Mouse (Mus musculus): ENCODE measurements around the gene Crip3. TPM values are rescaled to one million over a fixed set of nuclear protein-coding genes. Genes with fewer than 3 reads are reported as not detected.

Gene Crip3
- polyA plus RNA-seq, 1 experiment from 2014 or later: not detected

- 27% methylated on average over 3 of the region's 3 CpGs for WGBS
- Histone ChIP-seq H3K9me3 (ENCODE audit: low read depth, low read length) (no peaks in the 10 kb centered on the region), H3K27ac (ENCODE audit: low read depth) (no peak overlapping the region), H3K27me3 (ENCODE audit: insufficient read depth, low read length) (no peaks in the 10 kb centered on the region), H3K4me1 (ENCODE audit: insufficient read depth) (no peaks in the 10 kb centered on the region), H3K4me2 (no peak overlapping the region), H3K4me3 (ENCODE audit: low read depth, low read length) (no peak overlapping the region), H3K9ac (no peak overlapping the region), H3K36me3 (ENCODE audit: insufficient read depth) (peaks cover 86% of the 10 kb centered on the region)
- ATAC-seq (ENCODE audit: insufficient read depth): no peak
- TF ChIP-seq CTCF (IDR thresholded peaks at IDR 0.05; ENCODE audit: low read depth): peak; percentile 48
- DNase-seq: peak; percentile 34
Measured at GRCm38 (mm10) chr17:46408478-46408877, 20.2 kb upstream of the Crip3 start.

DNA sequence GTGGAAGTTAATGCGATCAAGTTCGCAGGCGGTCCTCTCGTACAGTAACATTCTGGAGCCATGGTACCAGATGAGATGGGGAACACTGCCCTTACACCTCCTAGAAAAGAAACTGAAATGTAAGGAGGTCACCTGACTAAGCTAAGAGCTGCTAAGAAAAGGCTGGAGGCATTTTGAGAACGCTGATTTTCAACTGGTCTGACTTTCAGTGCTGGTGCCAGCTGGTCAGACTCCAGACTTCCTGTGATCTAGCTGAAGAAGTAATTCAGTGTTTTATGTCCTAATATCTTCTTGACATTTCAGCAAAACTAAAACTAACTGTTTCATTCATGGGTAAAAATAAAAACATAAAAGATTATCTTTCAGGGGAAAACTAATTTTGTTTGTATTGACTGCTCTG is 10.1 kb upstream of the Crip3 start:
- Histone ChIP-seq H3K9ac (no peak overlapping the region; the same call in 1 of the 2 replicates), H3K4me1 (ENCODE audit: insufficient read depth) (no peaks in the 10 kb centered on the region), H3K27ac (ENCODE audit: low read depth) (no peak overlapping the region), H3K27me3 (ENCODE audit: insufficient read depth, low read length) (no peaks in the 10 kb centered on the region), H3K4me2 (no peak overlapping the region), H3K4me3 (ENCODE audit: low read depth, low read length) (no peak overlapping the region), H3K9me3 (ENCODE audit: low read depth, low read length) (no peaks in the 10 kb centered on the region), H3K36me3 (ENCODE audit: insufficient read depth) (peaks cover 11% of the 10 kb centered on the region)
- WGBS: 69% methylated on average over 5 of the region's 5 CpGs
- no peak for ATAC-seq (ENCODE audit: insufficient read depth)
- no peak for TF ChIP-seq CTCF (IDR thresholded peaks at IDR 0.05; ENCODE audit: low read depth)
- no peak for DNase-seq

GRCm38 (mm10) chr17:46419717-46420116 is 9.0 kb upstream of the Crip3 start:
- Histone ChIP-seq H3K4me1 (ENCODE audit: insufficient read depth) (no peaks in the 10 kb centered on the region), H3K27me3 (ENCODE audit: insufficient read depth, low read length) (no peaks in the 10 kb centered on the region), H3K9ac (no peak overlapping the region), H3K36me3 (ENCODE audit: insufficient read depth) (peaks cover 4% of the 10 kb centered on the region; the same call in 1 of the 2 replicates), H3K27ac (ENCODE audit: low read depth) (no peak overlapping the region), H3K4me3 (ENCODE audit: low read depth, low read length) (no peak overlapping the region), H3K4me2 (no peak overlapping the region), H3K9me3 (ENCODE audit: low read depth, low read length) (no peaks in the 10 kb centered on the region)
- no peak for TF ChIP-seq CTCF (IDR thresholded peaks at IDR 0.05; ENCODE audit: low read depth)
- no peak for DNase-seq
- no peak for ATAC-seq (ENCODE audit: insufficient read depth)

DNA sequence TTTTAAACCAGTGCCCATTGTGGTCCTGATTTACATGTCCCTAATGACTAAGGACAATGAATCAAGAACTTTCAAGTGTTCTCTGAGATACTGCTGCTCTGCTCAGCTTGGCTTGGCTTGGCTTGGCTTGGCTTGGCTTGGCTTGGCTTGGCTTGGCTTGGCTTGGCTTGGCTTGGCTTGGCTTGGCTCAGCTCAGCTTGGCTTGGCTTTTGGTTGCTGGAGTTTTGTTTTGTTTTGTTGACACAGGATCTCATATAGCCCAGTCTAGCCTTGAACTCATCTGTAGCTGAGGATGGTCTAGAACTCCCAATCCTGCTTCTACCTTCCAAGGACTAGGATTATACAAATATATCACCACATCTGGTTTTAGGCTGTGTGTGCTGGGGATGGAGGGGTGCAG is 2.2 kb upstream of the Crip3 start:
- no peak overlapping the region for H3K4me2 ChIP-seq
- H3K27ac ChIP-seq (ENCODE audit: low read depth): no peak overlapping the region
- ATAC-seq (ENCODE audit: insufficient read depth): no peak

GRCm38 (mm10) chr17:46433627-46434026 is 4.9 kb downstream of the Crip3 start:
- Histone ChIP-seq H3K27ac (ENCODE audit: low read depth) (no peak overlapping the region), H3K4me2 (peak overlapping the region; percentile 53), H3K9me3 (ENCODE audit: low read depth, low read length) (no peaks in the 10 kb centered on the region), H3K36me3 (ENCODE audit: insufficient read depth) (no peaks in the 10 kb centered on the region), H3K4me3 (ENCODE audit: low read depth, low read length) (no peak overlapping the region), H3K27me3 (ENCODE audit: insufficient read depth, low read length) (0 out of 2 replicates have a peak, but pooled peaks cover 9% of the 10 kb centered on the region), H3K9ac (peak overlapping the region; percentile 26; the same call in 1 of the 2 replicates), H3K4me1 (ENCODE audit: insufficient read depth) (no peaks in the 10 kb centered on the region)
- peak; percentile 48 for DNase-seq
- TF ChIP-seq CTCF (IDR thresholded peaks at IDR 0.05; ENCODE audit: low read depth): no peak
- 4% methylated on average over 17 of the region's 17 CpGs for WGBS
- ATAC-seq (ENCODE audit: insufficient read depth): peak; percentile 42; the same call in 1 of the 2 replicates

More for the DNA sequence above, 2.2 kb upstream of the Crip3 start:
- no peak overlapping the region for H3K9ac ChIP-seq
- H3K36me3 ChIP-seq (ENCODE audit: insufficient read depth): no peaks in the 10 kb centered on the region
- no peak for DNase-seq
- no peak overlapping the region for H3K4me3 ChIP-seq (ENCODE audit: low read depth, low read length)
- H3K4me1 ChIP-seq (ENCODE audit: insufficient read depth): no peaks in the 10 kb centered on the region
- no peaks in the 10 kb centered on the region for H3K9me3 ChIP-seq (ENCODE audit: low read depth, low read length)
- no peaks in the 10 kb centered on the region for H3K27me3 ChIP-seq (ENCODE audit: insufficient read depth, low read length)
- TF ChIP-seq CTCF (IDR thresholded peaks at IDR 0.05; ENCODE audit: low read depth): no peak

GRCm38 (mm10) chr17:46436672-46437366 is 8.1 kb downstream of the Crip3 start:
- no peak overlapping the region for H3K9ac ChIP-seq
- no peak overlapping the region for H3K4me2 ChIP-seq
- peak; percentile 63 for ATAC-seq (ENCODE audit: insufficient read depth)
- H3K9me3 ChIP-seq (ENCODE audit: low read depth, low read length): no peaks in the 10 kb centered on the region
- no peak overlapping the region for H3K27ac ChIP-seq (ENCODE audit: low read depth)
- 0 out of 2 replicates have a peak, but pooled peaks cover 9% of the 10 kb centered on the region for H3K27me3 ChIP-seq (ENCODE audit: insufficient read depth, low read length)
- DNase-seq: peak; percentile 47
- H3K4me3 ChIP-seq (ENCODE audit: low read depth, low read length): no peak overlapping the region
- H3K36me3 ChIP-seq (ENCODE audit: insufficient read depth): no peaks in the 10 kb centered on the region
- 24% methylated on average over 23 of the region's 23 CpGs for WGBS
- no peaks in the 10 kb centered on the region for H3K4me1 ChIP-seq (ENCODE audit: insufficient read depth)
- TF ChIP-seq CTCF (IDR thresholded peaks at IDR 0.05; ENCODE audit: low read depth): peak; percentile 69

GRCm38 (mm10) chr17:46438298-46438873 is 9.7 kb downstream of the Crip3 start, which contains the start of gene Slc22a7:
TSS of gene Slc22a7 (minus strand) at chr17:46438457.
- no peak for ATAC-seq (ENCODE audit: insufficient read depth)

More at GRCm38 (mm10) chr17:46438298-46438873, 9.7 kb downstream of the Crip3 start, which contains the start of gene Slc22a7:
- H3K4me1 ChIP-seq (ENCODE audit: insufficient read depth): no peaks in the 10 kb centered on the region
- WGBS: 83% methylated on average over 4 of the region's 4 CpGs
- no peak for TF ChIP-seq CTCF (IDR thresholded peaks at IDR 0.05; ENCODE audit: low read depth)
- no peak within 1 kb of the TSS for H3K4me2 ChIP-seq
- H3K9me3 ChIP-seq (ENCODE audit: low read depth, low read length): no peaks in the 10 kb centered on the region
- no peaks in the 10 kb centered on the region for H3K36me3 ChIP-seq (ENCODE audit: insufficient read depth)
- H3K9ac ChIP-seq: no peak within 1 kb of the TSS
- H3K4me3 ChIP-seq (ENCODE audit: low read depth, low read length): no peak within 1 kb of the TSS
- peaks cover 19% of the 10 kb centered on the region for H3K27me3 ChIP-seq (ENCODE audit: insufficient read depth, low read length)
- no peak for DNase-seq
- no peak within 1 kb of the TSS for H3K27ac ChIP-seq (ENCODE audit: low read depth)

Measured in lung, embryonic 14.5 days (tissue).